Mouse (Mus musculus) ES-Bruce4 (cell line): ENCODE data around the gene Gm28048. TPM values are rescaled to one million over a fixed set of nuclear protein-coding genes. Genes with fewer than 3 reads are reported as not detected.

Source experiments
- H3K27ac ChIP-seq: 2 replicates; pipeline ENCODE4 v1.5.1; 2012; ENCODE audit warnings: low read length, inconsistent platforms; ENCODE audit not compliant: insufficient read depth
- H3K27me3 ChIP-seq: 2 replicates; pipeline ENCODE4 v1.6.1; 2012; ENCODE audit warnings: mild to moderate bottlenecking, low read length, inconsistent platforms; ENCODE audit not compliant: control insufficient read depth, poor library complexity, insufficient read depth, severe bottlenecking
- H3K36me3 ChIP-seq: 2 replicates; pipeline ENCODE4 v1.6.1; 2012; ENCODE audit warnings: inconsistent platforms, mild to moderate bottlenecking, low read length, moderate library complexity; ENCODE audit not compliant: control insufficient read depth, poor library complexity, insufficient read depth, severe bottlenecking
- H3K4me1 ChIP-seq: one replicate; pipeline ENCODE4 v1.8.1; 2011; ENCODE audit warnings: low read length; ENCODE audit not compliant: control insufficient read depth, insufficient read depth
- H3K4me3 ChIP-seq: 2 replicates; pipeline ENCODE4 v1.5.1; 2011; ENCODE audit warnings: low read depth, mild to moderate bottlenecking, low read length
- H3K9ac ChIP-seq: 2 replicates; pipeline ENCODE4 v1.6.1; 2012; ENCODE audit warnings: low read depth, mild to moderate bottlenecking, inconsistent platforms; ENCODE audit not compliant: poor library complexity, severe bottlenecking
- H3K9me3 ChIP-seq: replicated peaks from 2 replicates; pipeline ENCODE4 v1.6.1; 2012; ENCODE audit warnings: mild to moderate bottlenecking, low read length, inconsistent platforms; ENCODE audit not compliant: control insufficient read depth, poor library complexity, insufficient read depth, severe bottlenecking
- CTCF ChIP-seq: IDR thresholded peaks from one replicate; pipeline ENCODE4 v1.8.1; 2011; ENCODE audit warnings: low read depth, low read length
- EP300 ChIP-seq: IDR thresholded peaks from 2 replicates; pipeline ENCODE4 v1.6.1; 2011; ENCODE audit warnings: low read depth, low read length; ENCODE audit not compliant: insufficient read depth
- POLR2A ChIP-seq: IDR thresholded peaks from one replicate; pipeline ENCODE4 v1.8.1; 2011; ENCODE audit warnings: low read length; ENCODE audit not compliant: insufficient read depth
- polyA plus RNA-seq: library from polyadenylated mRNA; stranded (reverse); fragments of >200 nt; gene quantifications from 2 replicates; pipeline ENCODE4 v1.2.4, GENCODE M21; 2011; ENCODE audit warnings: low read depth; ENCODE audit not compliant: missing spikeins, insufficient read depth, insufficient read length

The Gm28048 gene
- polyA plus RNA-seq, 1 experiment, result 33.6 TPM

DNA sequence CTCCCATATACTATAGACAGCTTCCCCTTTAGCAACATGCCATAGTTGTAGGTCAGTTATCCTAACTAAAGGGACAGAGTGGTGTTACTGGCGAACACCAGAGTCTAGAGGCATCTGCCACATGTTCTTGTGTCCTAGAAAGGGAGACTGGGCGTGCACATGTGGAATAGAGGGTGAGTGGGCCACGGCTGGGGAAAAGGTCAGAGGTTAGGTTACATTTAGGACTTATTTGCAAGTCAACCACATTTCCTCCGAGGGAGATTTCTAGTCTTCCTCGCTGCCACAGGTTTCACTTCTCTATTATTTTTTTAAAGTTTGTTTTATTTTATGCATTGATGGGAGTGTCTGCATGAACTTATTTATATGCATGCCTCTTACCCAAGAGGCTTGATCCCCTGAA, 163.5 kb downstream of the Gm28048 start:
- TF ChIP-seq CTCF (no peak), POLR2A (no peak), EP300 (no peak)
- Histone ChIP-seq H3K36me3 (no peaks in the 10 kb centered on the region), H3K4me3 (no peak overlapping the region), H3K27me3 (no peaks in the 10 kb centered on the region), H3K9ac (no peak overlapping the region), H3K27ac (no peak overlapping the region), H3K9me3 (no peaks in the 10 kb centered on the region), H3K4me1 (peaks cover 4% of the 10 kb centered on the region)

DNA sequence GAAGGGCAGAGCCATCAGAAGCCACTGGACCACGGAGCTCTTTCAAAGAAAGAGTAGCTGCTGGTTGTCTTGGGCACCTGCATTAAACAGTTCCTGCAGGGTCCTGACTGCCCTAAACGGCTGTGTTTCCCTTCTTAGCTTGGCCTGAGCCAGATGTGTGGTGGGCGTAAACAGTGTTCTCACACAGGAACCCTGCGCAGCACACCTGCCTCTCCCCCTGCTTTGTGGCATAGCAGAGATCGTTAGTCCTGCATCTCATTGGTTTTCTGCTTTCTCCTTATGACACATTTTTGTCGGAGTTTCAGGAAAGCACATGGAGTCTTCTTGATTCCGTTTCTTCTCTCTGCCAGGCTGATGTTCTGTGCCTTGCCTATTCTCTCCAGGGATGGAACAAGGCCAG, 166.0 kb downstream of the Gm28048 start:
- peaks cover 2% of the 10 kb centered on the region for H3K4me1 ChIP-seq
- H3K36me3 ChIP-seq, result no peaks in the 10 kb centered on the region
- H3K27me3 ChIP-seq, result no peaks in the 10 kb centered on the region
- no peaks in the 10 kb centered on the region for H3K9me3 ChIP-seq
- TF ChIP-seq EP300, result no peak
- no peak for TF ChIP-seq CTCF
- TF ChIP-seq POLR2A, result no peak
- no peak overlapping the region for H3K4me3 ChIP-seq
- no peak overlapping the region for H3K9ac ChIP-seq
- no peak overlapping the region for H3K27ac ChIP-seq

DNA sequence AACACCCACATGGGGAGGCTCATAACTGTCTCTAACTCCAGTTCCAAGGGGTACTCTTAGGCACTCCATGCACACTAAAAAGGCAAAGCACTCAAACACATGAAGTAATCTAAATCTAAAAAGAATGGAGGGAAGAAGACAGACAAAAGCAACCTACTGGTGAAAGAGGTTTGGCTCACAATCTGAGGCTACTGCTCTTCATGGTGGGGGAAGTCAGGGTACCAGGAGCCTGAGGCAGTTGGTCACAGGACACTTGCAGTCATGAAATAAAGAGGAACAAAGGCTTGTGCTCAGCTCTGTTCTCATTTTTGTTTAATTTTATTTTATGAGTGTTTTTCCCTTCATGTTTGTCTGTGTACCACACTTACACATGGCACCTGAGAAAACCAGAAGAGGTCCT, 166.7 kb downstream of the Gm28048 start:
- Histone ChIP-seq H3K27me3 (no peaks in the 10 kb centered on the region), H3K4me3 (no peak overlapping the region), H3K4me1 (peaks cover 2% of the 10 kb centered on the region), H3K36me3 (no peaks in the 10 kb centered on the region), H3K9me3 (no peaks in the 10 kb centered on the region), H3K9ac (no peak overlapping the region), H3K27ac (no peak overlapping the region)
- TF ChIP-seq POLR2A (no peak), EP300 (no peak), CTCF (no peak)

DNA sequence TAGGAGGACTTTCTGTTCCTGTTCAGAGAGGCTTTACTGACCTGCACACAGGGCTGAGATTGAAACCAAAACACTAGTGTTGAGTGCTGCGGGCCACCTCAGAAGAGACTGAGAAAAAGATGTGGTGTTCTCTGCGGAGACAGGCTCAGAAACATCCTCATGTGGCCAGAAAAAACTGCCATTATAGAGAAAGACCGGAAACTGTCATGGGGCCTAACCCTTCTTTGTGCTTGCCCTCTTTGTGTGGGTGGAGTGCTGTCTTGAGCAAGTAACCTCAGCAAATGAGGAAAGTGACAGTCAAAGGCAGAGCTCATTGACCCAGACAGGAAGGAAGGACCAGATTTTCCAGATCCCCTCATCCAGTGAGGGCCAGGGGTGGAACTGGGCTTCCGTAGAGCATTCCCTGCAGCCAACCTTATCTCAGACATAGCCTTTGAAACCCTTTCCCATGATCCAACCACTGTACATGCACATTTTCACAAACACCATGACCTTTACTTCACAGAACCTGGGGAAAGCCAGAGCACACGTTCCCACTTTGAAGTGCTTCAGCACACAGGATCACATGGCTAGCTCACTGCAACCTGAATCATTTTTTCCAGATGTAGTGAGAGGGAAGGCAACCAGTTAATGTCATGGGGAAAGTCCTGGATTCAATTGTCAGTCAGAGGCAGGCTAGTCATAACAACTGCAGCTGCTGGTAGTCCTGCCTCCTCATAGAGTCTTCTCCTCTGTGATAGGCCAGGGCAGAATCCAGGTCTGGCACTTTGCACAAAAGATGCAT, 167.8 kb downstream of the Gm28048 start:
- Histone ChIP-seq H3K27me3 (no peaks in the 10 kb centered on the region), H3K9me3 (no peaks in the 10 kb centered on the region), H3K4me1 (peaks cover 2% of the 10 kb centered on the region), H3K27ac (no peak overlapping the region), H3K36me3 (no peaks in the 10 kb centered on the region), H3K4me3 (no peak overlapping the region), H3K9ac (no peak overlapping the region)
- TF ChIP-seq CTCF (no peak), POLR2A (no peak), EP300 (no peak)

DNA sequence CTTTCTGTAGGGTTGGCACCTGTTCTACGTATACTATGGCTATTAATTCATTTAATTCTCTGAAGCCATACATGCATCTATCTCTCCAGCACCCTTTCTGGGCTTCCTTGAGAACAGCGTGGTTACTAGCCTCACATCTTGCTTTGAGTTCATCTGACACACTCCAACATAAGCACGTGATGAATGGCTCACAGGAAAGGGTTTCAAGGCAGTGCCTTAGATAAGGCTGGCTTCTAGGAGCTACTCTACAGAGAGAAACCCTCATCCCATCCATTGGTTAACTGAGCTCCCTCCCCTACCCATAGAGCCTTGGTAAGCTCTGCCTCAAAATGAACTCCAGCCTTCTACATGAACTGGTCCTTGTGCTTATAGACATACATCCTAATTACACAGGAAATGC, 168.5 kb downstream of the Gm28048 start:
- Histone ChIP-seq H3K9me3 (no peaks in the 10 kb centered on the region), H3K4me1 (peaks cover 2% of the 10 kb centered on the region), H3K36me3 (no peaks in the 10 kb centered on the region), H3K4me3 (no peak overlapping the region), H3K9ac (no peak overlapping the region), H3K27me3 (no peaks in the 10 kb centered on the region), H3K27ac (no peak overlapping the region)
- TF ChIP-seq POLR2A, result no peak
- TF ChIP-seq EP300, result no peak
- TF ChIP-seq CTCF, result no peak

DNA sequence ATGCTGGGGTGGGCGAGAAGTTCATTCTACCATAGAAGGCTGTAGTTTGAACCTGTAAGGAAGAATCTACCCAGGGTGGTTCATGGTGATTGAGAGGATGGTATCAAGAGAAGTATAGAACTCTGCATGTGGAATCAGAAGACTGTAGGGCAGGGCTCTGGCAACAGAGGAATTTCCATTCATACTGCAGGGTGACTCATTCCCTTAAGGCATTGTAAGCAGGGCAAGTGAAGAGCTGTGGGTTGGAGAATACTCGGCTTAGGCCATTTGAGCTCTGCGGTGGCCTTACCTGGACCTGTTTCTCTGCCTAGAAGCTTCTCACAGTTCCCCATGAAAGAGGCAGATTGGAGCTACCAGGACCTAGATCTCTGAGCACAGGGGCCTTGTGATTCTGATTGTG, 170.5 kb downstream of the Gm28048 start:
- no peaks in the 10 kb centered on the region for H3K9me3 ChIP-seq
- TF ChIP-seq POLR2A (no peak), EP300 (no peak), CTCF (no peak)
- no peak overlapping the region for H3K9ac ChIP-seq
- no peaks in the 10 kb centered on the region for H3K27me3 ChIP-seq
- H3K4me1 ChIP-seq, result no peaks in the 10 kb centered on the region
- H3K4me3 ChIP-seq, result no peak overlapping the region
- no peak overlapping the region for H3K27ac ChIP-seq
- H3K36me3 ChIP-seq, result no peaks in the 10 kb centered on the region
